Mouse (Mus musculus): Measurements from ENCODE around the gene Slc9a8. TPM values are rescaled to one million over a fixed set of nuclear protein-coding genes. Genes with fewer than 3 reads are reported as not detected.

Gene Slc9a8
- polyA plus RNA-seq, 1 experiment, result 19.0 TPM

DNA sequence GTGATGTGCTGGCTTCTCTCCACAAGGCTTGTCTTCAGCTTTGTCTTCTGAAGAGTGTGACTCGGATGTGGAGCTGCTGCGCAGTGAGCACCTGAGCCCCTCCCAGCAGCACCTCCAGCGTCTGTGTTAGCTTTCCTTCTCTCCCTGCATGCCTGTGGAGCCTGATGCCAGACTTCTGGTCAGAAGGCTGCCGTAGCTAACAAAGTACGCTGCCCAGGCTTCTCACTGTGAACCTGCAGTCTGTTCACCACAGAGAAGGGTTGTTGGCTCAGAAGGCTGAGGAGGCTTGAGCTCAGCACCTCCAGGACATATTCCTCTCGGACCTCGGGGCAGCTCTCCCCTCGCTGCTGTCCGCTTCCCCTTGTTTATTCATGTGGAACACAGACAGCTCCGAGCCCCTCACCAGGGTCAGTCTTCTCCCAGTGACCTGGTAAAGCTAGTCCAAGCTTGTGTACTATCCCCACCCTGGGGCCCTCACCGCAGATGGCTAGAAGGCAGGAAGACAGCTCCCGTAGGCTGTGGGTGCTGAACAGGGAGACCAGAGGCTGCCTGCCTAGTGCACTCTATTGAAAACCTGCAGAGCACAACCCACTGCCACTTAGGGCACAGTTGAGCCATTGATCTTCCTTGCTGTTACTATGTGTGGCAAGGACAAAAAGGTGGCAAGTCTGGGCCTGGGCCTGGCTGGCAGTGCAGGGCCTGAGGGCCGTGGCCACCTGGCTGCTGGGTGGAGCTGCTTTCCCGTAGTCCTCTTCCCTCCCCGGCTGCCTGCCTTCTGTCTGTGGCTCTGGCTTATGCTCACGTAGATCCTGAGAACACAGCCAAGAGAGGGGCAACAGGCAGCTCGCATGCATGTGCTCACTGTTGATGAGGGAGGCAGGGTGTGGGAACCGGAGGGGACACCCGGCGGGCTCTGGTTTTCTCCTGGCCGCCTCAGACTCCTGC, 28.1 kb downstream of the Slc9a8 start:
- Histone ChIP-seq H3K79me2 (ENCODE audit: control insufficient read depth, insufficient read depth) (no peaks in the 10 kb centered on the region), H3ac (ENCODE audit: control insufficient read depth, insufficient read length, low read depth) (no peak overlapping the region), H3K36me3 (ENCODE audit: control insufficient read depth, insufficient read depth) (peaks cover 56% of the 10 kb centered on the region), H3K79me3 (ENCODE audit: low read depth) (no peaks in the 10 kb centered on the region), H3K4me3 (ENCODE audit: insufficient read depth, poor library complexity, severe bottlenecking) (no peak overlapping the region), H3K27me3 (ENCODE audit: control insufficient read depth, insufficient read depth, insufficient read length) (no peaks in the 10 kb centered on the region)
- TF ChIP-seq FOSL1 (IDR thresholded peaks at IDR 0.05; ENCODE audit: insufficient read depth, low read length, poor library complexity, severe bottlenecking) (no peak), MYOD1 (IDR thresholded peaks at IDR 0.05; ENCODE audit: control insufficient read depth, insufficient read length, low read depth) (no peak), MYOG (IDR thresholded peaks at IDR 0.05; ENCODE audit: control insufficient read depth, extremely low read depth, insufficient read length) (no peak), CEBPB (IDR thresholded peaks at IDR 0.05; ENCODE audit: low read depth) (no peak)

DNA sequence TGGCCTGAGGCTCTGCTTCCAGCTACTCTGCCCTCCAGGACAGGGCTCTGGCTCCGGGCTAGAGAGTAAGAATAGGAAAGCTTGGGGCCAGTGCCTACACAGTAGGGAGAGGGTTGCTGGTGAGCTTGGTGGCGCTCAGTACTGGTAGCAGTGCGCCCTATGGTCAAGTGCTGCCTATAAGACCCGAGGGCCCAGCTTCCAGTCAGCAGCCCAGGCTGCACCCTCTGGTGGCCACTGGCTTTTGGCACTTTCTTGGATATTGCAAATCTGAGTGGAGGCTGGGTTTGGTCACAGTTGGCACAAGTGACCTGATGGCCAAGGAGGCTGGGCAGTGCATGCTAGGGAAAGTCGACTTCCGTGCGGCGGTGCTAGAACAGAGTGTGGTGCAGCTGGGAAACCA, 29.1 kb downstream of the Slc9a8 start:
- H3K36me3 ChIP-seq (ENCODE audit: control insufficient read depth, insufficient read depth), result peaks cover 62% of the 10 kb centered on the region
- no peaks in the 10 kb centered on the region for H3K79me2 ChIP-seq (ENCODE audit: control insufficient read depth, insufficient read depth)
- no peaks in the 10 kb centered on the region for H3K79me3 ChIP-seq (ENCODE audit: low read depth)
- H3ac ChIP-seq (ENCODE audit: control insufficient read depth, insufficient read length, low read depth), result no peak overlapping the region
- no peaks in the 10 kb centered on the region for H3K27me3 ChIP-seq (ENCODE audit: control insufficient read depth, insufficient read depth, insufficient read length)
- no peak overlapping the region for H3K4me3 ChIP-seq (ENCODE audit: insufficient read depth, poor library complexity, severe bottlenecking)
- TF ChIP-seq MAX (IDR thresholded peaks at IDR 0.05) (no peak), FOSL1 (IDR thresholded peaks at IDR 0.05; ENCODE audit: insufficient read depth, low read length, poor library complexity, severe bottlenecking) (no peak), MYOG (IDR thresholded peaks at IDR 0.05; ENCODE audit: control insufficient read depth, extremely low read depth, insufficient read length) (no peak), CEBPB (IDR thresholded peaks at IDR 0.05; ENCODE audit: low read depth) (no peak), USF1 (IDR thresholded peaks at IDR 0.05; ENCODE audit: low read depth) (no peak), CTCF (IDR thresholded peaks at IDR 0.05; ENCODE audit: control insufficient read depth, insufficient read depth, insufficient read length) (no peak), MYOD1 (IDR thresholded peaks at IDR 0.05; ENCODE audit: control insufficient read depth, insufficient read length, low read depth) (no peak)

DNA sequence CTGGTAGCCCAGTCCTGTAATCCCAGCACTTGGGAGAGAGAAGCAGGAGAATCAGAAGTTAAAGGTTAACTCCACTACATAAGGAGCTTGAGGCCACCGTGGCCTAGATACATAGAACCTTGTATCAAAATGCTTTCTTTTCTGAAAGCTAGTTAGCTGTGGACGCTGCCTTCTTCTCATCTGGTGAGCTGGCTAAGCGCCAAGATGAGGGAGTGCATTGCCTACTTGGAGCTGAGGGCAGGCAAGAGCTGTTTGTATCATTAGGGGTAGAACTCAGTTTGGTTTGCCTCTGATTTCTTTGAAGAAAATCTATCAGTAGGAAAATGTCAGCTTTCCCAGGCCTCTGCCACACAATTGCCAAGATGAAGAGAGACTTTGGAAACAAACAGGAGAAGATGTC, 32.3 kb downstream of the Slc9a8 start:
- H3ac ChIP-seq (ENCODE audit: control insufficient read depth, insufficient read length, low read depth), result no peak overlapping the region
- H3K36me3 ChIP-seq (ENCODE audit: control insufficient read depth, insufficient read depth), result peaks cover 59% of the 10 kb centered on the region
- TF ChIP-seq CEBPB (IDR thresholded peaks at IDR 0.05; ENCODE audit: low read depth) (no peak), MYOD1 (IDR thresholded peaks at IDR 0.05; ENCODE audit: control insufficient read depth, insufficient read length, low read depth) (no peak), MYOG (IDR thresholded peaks at IDR 0.05; ENCODE audit: control insufficient read depth, extremely low read depth, insufficient read length) (no peak), MAX (IDR thresholded peaks at IDR 0.05) (no peak), CTCF (IDR thresholded peaks at IDR 0.05; ENCODE audit: control insufficient read depth, insufficient read depth, insufficient read length) (no peak), FOSL1 (IDR thresholded peaks at IDR 0.05; ENCODE audit: insufficient read depth, low read length, poor library complexity, severe bottlenecking) (no peak), USF1 (IDR thresholded peaks at IDR 0.05; ENCODE audit: low read depth) (no peak)
- no peak overlapping the region for H3K4me3 ChIP-seq (ENCODE audit: insufficient read depth, poor library complexity, severe bottlenecking)
- no peaks in the 10 kb centered on the region for H3K79me3 ChIP-seq (ENCODE audit: low read depth)
- no peaks in the 10 kb centered on the region for H3K79me2 ChIP-seq (ENCODE audit: control insufficient read depth, insufficient read depth)
- H3K27me3 ChIP-seq (ENCODE audit: control insufficient read depth, insufficient read depth, insufficient read length), result no peaks in the 10 kb centered on the region

DNA sequence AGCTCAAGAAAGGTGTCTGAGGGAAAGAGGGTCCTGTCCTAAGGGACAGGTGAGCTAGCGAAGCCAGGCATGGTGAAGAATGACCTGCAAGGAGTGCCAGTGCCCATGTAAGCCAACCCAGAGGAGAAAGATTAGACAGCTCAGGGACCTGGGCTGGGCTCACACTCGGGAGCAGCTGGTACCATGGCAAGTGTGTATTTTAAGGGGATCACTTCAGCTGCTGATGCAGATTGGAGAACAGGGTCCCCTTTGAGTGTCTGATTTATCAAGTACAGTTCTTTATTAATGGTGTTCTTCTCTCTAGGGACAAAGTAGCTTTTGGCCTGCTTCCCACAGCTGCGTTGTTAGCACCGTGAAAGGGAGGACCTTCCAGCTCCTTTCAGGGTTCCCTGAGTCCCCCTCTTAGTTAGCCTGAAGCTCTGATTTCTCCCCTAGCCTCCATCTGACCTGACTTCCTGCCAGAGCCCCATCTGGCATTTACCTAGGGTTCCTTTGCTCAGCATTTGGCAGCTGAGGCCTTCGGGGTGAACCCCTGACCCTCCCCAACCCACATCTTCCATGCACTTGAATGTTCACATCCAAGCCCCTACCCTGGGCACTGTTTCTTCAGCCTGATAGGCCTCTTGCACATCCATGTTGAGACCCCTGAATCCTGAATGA, 35.0 kb downstream of the Slc9a8 start:
- Histone ChIP-seq H3K36me3 (ENCODE audit: control insufficient read depth, insufficient read depth) (peaks cover 66% of the 10 kb centered on the region), H3K27me3 (ENCODE audit: control insufficient read depth, insufficient read depth, insufficient read length) (no peaks in the 10 kb centered on the region), H3K79me2 (ENCODE audit: control insufficient read depth, insufficient read depth) (no peaks in the 10 kb centered on the region), H3K4me3 (ENCODE audit: insufficient read depth, poor library complexity, severe bottlenecking) (no peak overlapping the region), H3ac (ENCODE audit: control insufficient read depth, insufficient read length, low read depth) (no peak overlapping the region), H3K79me3 (ENCODE audit: low read depth) (no peaks in the 10 kb centered on the region)
- TF ChIP-seq MAX (IDR thresholded peaks at IDR 0.05) (no peak), MYOG (IDR thresholded peaks at IDR 0.05; ENCODE audit: control insufficient read depth, extremely low read depth, insufficient read length) (no peak), FOSL1 (IDR thresholded peaks at IDR 0.05; ENCODE audit: insufficient read depth, low read length, poor library complexity, severe bottlenecking) (no peak), CEBPB (IDR thresholded peaks at IDR 0.05; ENCODE audit: low read depth) (no peak), MYOD1 (IDR thresholded peaks at IDR 0.05; ENCODE audit: control insufficient read depth, insufficient read length, low read depth) (no peak), USF1 (IDR thresholded peaks at IDR 0.05; ENCODE audit: low read depth) (no peak)

DNA sequence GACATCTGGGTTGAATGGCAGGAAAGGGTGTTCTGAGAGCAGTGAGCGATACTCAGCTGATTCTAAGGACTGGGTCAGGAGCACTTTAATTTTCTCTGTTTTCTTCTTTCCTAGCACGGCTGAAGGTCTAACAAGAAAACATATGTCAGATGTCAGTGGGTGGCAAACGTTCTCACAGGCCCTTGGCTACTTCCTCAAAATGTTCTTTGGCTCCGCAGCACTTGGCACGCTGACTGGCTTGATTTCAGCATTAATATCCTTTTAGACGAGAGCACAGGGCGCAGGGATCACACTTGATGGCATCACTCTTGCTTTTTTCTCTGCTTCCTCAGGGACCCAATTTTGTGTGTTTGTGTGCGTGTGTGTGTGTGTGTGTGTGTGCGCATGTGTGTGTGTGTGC, 35.7 kb downstream of the Slc9a8 start:
- TF ChIP-seq FOSL1 (IDR thresholded peaks at IDR 0.05; ENCODE audit: insufficient read depth, low read length, poor library complexity, severe bottlenecking), result no peak
- TF ChIP-seq USF1 (IDR thresholded peaks at IDR 0.05; ENCODE audit: low read depth), result no peak
- TF ChIP-seq MYOD1 (IDR thresholded peaks at IDR 0.05; ENCODE audit: control insufficient read depth, insufficient read length, low read depth), result no peak
- no peak for TF ChIP-seq CTCF (IDR thresholded peaks at IDR 0.05; ENCODE audit: control insufficient read depth, insufficient read depth, insufficient read length)
- no peak for TF ChIP-seq MYOG (IDR thresholded peaks at IDR 0.05; ENCODE audit: control insufficient read depth, extremely low read depth, insufficient read length)
- no peak for TF ChIP-seq CEBPB (IDR thresholded peaks at IDR 0.05; ENCODE audit: low read depth)
- TF ChIP-seq MAX (IDR thresholded peaks at IDR 0.05), result no peak
- Histone ChIP-seq H3K79me2 (ENCODE audit: control insufficient read depth, insufficient read depth) (no peaks in the 10 kb centered on the region), H3ac (ENCODE audit: control insufficient read depth, insufficient read length, low read depth) (no peak overlapping the region), H3K4me3 (ENCODE audit: insufficient read depth, poor library complexity, severe bottlenecking) (no peak overlapping the region), H3K36me3 (ENCODE audit: control insufficient read depth, insufficient read depth) (peaks cover 62% of the 10 kb centered on the region), H3K79me3 (ENCODE audit: low read depth) (no peaks in the 10 kb centered on the region), H3K27me3 (ENCODE audit: control insufficient read depth, insufficient read depth, insufficient read length) (no peaks in the 10 kb centered on the region)
